Mouse (Mus musculus): ENCODE data around the gene Stum.

Gene Stum

DNA sequence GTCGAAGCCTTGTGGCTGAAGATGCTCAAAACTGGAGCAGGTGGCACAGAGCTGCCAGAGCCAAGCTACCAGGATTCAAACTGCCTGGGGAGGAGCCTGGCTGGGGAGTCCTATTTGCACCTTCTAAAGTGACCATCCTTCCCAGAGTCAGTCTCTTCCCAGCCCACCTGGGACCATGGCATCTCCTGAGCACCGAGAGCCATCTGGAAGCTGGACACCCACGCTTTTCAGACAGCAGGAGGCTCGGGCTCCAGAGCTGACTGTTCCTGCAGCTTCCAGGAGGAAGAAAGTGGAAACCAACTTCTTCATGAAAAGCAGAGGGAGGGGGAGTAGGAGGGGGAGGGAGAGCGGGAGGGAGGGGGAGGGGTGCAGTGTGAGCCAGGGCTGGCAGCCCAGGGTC is 17.7 kb downstream of the Stum start:
- H3K36me3 ChIP-seq (ENCODE audit: control insufficient read depth, insufficient read depth, low read length, poor library complexity, severe bottlenecking) = no peaks in the 10 kb centered on the region
- DNase-seq (ENCODE audit: low read depth, low spot score) = no peak
- H3K27me3 ChIP-seq (ENCODE audit: control insufficient read depth, insufficient read depth, low read length, poor library complexity, severe bottlenecking) = no peaks in the 10 kb centered on the region

DNA sequence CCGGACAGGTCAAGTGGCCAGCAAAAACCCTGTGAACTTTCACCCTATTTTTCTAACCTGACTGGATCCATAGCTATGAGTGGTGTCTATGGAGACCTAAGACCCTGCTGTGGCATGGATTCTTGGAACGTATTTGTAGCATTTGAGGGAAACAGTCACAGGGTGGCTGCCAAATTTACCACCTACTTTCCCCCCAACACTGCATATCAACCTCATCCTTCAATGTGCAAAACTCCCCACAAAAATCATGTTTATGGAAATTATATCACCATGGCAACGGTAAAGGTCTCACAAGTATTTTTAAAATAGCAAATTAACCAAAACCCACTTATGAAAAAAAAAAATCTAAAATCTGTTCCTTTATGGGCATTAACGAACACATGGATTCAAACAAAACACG is 18.9 kb downstream of the Stum start:
- Histone ChIP-seq H3K27me3 (ENCODE audit: control insufficient read depth, insufficient read depth, low read length, poor library complexity, severe bottlenecking) (no peaks in the 10 kb centered on the region), H3K36me3 (ENCODE audit: control insufficient read depth, insufficient read depth, low read length, poor library complexity, severe bottlenecking) (no peaks in the 10 kb centered on the region)
- no peak for DNase-seq (ENCODE audit: low read depth, low spot score)

DNA sequence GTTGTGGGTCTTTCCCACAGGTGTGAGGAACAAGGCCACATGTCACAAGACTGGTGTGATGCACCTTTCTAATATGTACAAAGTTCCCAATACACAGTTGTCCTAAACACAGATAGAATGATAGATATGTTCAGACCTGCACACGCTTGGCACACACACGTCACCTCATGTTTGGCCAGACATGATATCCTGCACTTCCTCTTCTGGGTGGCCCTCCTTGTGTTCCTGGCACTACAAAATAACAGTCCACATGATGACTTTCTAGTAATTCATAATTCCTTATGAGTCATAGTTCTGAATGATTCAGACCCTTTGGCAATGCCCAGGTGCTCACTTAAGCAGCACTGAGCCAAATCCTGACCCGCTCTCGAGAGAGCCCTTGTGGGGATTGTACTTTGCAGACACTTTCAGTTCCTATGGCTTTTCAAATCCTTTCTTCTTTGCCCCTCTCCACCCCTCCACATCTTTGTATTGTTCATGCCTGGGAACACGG is 20.3 kb downstream of the Stum start:
- no peaks in the 10 kb centered on the region for H3K27me3 ChIP-seq (ENCODE audit: control insufficient read depth, insufficient read depth, low read length, poor library complexity, severe bottlenecking)
- no peak for DNase-seq (ENCODE audit: low read depth, low spot score)
- H3K36me3 ChIP-seq (ENCODE audit: control insufficient read depth, insufficient read depth, low read length, poor library complexity, severe bottlenecking) = no peaks in the 10 kb centered on the region

DNA sequence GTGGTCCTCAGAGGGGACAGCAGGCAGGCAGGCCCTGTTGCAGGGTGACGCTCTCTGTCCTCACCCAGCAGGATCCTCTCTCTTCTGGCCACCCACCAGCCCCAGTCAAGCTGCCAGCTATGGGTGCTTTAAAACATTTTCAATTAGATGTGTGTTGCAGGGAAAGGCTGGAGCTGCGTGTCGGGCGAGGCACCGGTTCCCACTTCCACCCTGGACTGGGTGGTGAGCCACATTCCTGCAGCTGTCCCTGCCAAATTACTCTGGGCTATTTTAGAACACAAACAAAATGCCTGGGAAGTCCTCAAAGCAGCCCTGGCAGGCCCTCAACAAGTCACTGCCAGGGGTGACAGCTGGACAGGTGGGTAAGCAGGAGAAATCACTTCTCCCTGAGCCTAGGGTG is 20.9 kb downstream of the Stum start:
- H3K36me3 ChIP-seq (ENCODE audit: control insufficient read depth, insufficient read depth, low read length, poor library complexity, severe bottlenecking) = no peaks in the 10 kb centered on the region
- DNase-seq (ENCODE audit: low read depth, low spot score) = no peak

DNA sequence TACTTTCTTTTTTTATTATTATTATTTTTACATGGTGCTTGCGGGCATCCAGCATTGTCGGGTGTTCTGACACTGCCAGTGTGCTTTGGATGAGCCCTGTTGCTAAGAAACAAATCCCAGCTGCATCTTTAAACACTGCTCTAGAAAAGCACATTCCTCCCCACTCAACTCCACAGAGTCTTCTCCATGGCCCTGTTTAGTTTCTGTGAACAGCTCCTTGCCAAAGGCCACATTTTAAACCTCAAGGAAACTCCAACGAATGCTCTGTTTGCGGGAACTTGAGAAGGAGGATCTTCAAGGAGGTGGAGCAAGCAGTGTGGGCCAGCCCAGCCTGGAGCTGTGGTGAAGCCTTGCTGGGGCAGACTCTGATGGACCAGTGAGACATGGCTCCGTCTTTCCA is 22.6 kb downstream of the Stum start:
- Histone ChIP-seq H3K27me3 (ENCODE audit: control insufficient read depth, insufficient read depth, low read length, poor library complexity, severe bottlenecking) (no peaks in the 10 kb centered on the region), H3K36me3 (ENCODE audit: control insufficient read depth, insufficient read depth, low read length, poor library complexity, severe bottlenecking) (no peaks in the 10 kb centered on the region)
- no peak for DNase-seq (ENCODE audit: low read depth, low spot score)

More for the DNA sequence above, 20.9 kb downstream of the Stum start:
- H3K27me3 ChIP-seq (ENCODE audit: control insufficient read depth, insufficient read depth, low read length, poor library complexity, severe bottlenecking) = no peaks in the 10 kb centered on the region

DNA sequence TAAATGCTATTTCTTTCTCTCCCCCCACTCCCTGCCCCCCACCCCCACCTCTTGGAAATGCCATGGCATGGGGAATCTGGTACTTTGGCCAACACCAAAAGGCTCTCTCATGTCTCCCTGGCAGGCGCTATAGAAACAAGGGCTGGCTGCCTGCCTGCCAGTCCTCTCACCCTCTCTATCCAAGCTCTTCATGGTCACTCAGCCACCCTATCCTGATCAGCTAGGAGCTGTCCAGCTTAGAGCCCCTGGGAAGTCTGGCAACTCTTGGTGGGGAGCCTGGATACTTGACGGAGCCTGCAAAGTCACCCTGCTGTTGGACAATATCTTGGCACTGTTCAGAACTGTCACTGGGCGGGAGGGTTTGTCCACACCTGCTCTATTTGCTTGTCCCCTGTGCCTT is 24.6 kb downstream of the Stum start:
- H3K36me3 ChIP-seq (ENCODE audit: control insufficient read depth, insufficient read depth, low read length, poor library complexity, severe bottlenecking) = no peaks in the 10 kb centered on the region
- no peaks in the 10 kb centered on the region for H3K27me3 ChIP-seq (ENCODE audit: control insufficient read depth, insufficient read depth, low read length, poor library complexity, severe bottlenecking)
- no peak for DNase-seq (ENCODE audit: low read depth, low spot score)

DNA sequence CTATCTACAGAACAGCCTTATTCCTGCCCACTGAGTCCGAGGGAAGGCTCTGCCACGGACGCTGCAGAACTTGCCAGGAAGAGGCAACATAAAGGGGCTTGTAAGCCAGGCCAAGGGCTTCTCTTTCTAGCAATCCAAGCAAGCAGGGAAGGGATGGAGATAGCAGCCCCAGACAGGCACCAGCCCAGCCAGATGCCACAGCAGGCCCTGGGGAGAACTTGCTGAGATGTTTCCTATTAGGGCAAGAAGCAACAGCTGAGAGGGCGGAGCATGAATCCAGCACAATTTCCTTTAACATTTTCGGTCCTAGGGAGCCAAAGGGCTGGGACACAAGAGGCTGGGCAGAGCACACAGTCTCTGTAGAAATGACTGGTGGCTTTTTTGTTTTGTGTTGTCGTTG is 25.0 kb downstream of the Stum start:
- no peaks in the 10 kb centered on the region for H3K36me3 ChIP-seq (ENCODE audit: control insufficient read depth, insufficient read depth, low read length, poor library complexity, severe bottlenecking)
- H3K27me3 ChIP-seq (ENCODE audit: control insufficient read depth, insufficient read depth, low read length, poor library complexity, severe bottlenecking) = no peaks in the 10 kb centered on the region
- DNase-seq (ENCODE audit: low read depth, low spot score) = no peak

DNA sequence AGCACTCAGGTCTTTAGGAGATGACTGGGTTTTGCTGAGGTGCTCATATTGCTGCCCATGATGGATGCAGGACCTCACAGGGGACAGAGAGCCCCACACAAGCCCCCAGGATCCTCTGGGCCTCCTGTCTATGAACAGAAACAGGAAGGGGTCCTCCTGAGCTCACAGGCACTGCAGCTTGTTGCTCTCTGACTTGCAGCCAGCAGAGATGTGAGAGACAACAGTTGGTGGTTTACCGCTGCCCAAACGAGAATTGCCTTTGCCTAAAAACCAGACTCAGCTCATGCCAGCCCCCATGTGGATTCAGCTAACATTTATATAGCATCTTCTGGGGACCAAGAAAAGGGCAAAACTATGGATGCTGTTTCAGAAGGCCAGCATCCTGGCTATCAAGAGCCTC is 33.7 kb downstream of the Stum start:
- H3K27me3 ChIP-seq (ENCODE audit: control insufficient read depth, insufficient read depth, low read length, poor library complexity, severe bottlenecking) = no peaks in the 10 kb centered on the region

DNA sequence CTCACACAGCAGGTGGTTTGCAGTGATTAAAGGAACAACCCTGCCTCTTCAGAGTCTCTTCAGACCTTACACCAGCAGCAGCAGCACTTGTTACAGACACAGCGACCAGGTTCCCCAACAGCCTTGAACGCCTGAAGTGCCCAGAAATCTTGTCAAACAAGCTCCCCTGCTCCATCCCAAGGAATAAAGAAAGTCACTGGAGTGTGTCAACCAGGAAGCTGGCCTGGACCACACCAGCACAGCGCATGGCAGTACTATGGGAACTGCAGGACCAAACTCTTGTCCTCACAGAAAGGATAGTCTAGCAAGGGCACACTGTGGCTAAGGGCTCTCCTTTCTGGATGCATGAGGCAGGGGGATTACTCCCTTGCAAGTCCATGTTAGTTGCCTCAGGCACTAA is 38.9 kb downstream of the Stum start:
- no peaks in the 10 kb centered on the region for H3K27me3 ChIP-seq (ENCODE audit: control insufficient read depth, insufficient read depth, low read length, poor library complexity, severe bottlenecking)
- DNase-seq (ENCODE audit: low read depth, low spot score) = no peak
- H3K36me3 ChIP-seq (ENCODE audit: control insufficient read depth, insufficient read depth, low read length, poor library complexity, severe bottlenecking) = no peaks in the 10 kb centered on the region

More for the DNA sequence above, 33.7 kb downstream of the Stum start:
- no peaks in the 10 kb centered on the region for H3K36me3 ChIP-seq (ENCODE audit: control insufficient read depth, insufficient read depth, low read length, poor library complexity, severe bottlenecking)
- DNase-seq (ENCODE audit: low read depth, low spot score) = no peak

DNA sequence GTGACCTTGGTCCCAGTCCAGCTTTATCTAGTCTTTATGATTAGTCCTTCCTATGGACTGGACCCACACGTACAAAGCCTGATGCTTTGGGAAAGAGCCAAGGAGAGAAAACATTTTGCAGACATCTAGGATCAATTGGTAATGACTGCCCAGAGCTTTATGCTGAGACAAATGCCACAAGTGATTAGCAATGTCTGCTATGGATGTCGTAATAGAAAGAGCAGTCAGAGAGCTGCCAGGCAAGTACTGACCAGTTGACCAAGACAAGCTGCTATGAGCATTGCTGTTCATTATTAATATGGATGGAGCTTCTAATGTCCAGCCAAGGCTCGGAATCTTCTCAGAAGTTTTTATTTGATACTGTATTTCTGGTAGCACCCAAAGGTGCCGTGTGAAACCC is 43.8 kb downstream of the Stum start:
- H3K27me3 ChIP-seq (ENCODE audit: control insufficient read depth, insufficient read depth, low read length, poor library complexity, severe bottlenecking) = no peaks in the 10 kb centered on the region

DNA sequence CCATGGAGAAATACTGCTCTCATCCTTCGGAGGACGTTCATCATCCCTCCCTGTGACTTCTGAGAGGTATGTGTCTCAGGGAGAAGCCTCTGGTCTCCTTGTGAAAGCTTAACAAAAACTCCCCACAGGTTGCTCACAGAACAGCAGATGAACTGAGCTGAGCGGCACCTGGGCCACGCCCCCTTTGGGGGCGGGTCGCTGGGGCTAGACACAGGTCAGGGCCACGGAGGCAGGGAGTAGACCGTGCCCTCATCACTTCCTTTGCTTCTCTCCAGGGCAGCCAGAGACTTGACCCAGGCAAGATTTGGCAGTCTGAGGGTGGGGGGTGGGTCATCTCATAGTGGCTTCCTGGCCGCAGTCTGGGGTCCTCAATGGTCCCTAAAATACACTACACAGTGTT is 48.4 kb downstream of the Stum start:
- no peaks in the 10 kb centered on the region for H3K27me3 ChIP-seq (ENCODE audit: control insufficient read depth, insufficient read depth, low read length, poor library complexity, severe bottlenecking)
- DNase-seq (ENCODE audit: low read depth, low spot score) = peak; percentile 61
- H3K36me3 ChIP-seq (ENCODE audit: control insufficient read depth, insufficient read depth, low read length, poor library complexity, severe bottlenecking) = no peaks in the 10 kb centered on the region

More for the DNA sequence above, 43.8 kb downstream of the Stum start:
- DNase-seq (ENCODE audit: low read depth, low spot score) = no peak
- no peaks in the 10 kb centered on the region for H3K36me3 ChIP-seq (ENCODE audit: control insufficient read depth, insufficient read depth, low read length, poor library complexity, severe bottlenecking)

DNA sequence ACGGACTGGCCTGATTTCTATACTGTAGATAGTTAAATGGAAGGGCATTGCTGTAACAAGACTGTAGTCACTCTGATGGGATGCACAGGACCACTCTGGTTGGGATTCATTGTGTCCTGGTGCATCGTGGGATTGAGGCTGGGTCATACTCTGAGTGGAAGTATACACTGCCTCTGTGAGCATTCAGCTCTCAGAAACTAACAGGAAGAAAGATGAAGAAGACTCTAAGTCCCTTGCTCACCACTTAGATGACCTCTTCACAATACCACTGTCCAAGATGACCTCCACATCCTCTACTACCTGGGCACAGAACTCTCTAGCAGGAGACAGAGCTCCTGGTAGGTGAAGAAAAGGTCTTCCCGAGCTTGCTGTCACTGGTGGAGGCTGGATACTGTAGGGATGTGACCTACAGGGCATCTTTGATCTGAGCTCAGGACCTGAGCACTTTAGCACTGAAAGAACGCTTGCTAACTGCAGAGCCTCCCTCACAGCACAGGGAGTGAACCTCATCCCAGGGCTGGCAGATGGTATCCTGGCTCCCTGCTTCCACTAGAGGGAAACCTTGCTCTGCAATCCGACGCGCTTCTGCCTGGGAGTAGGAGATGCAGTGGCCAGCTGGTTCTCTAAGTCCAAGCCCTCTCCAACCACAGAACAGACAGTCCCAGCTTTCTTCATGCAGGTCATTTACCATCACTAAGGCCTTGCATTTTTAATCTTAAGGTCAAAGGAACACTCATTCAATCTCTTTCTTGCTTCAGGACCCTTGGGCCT is 49.3 kb downstream of the Stum start:
- peak; percentile 76 for DNase-seq (ENCODE audit: low read depth, low spot score)
- H3K36me3 ChIP-seq (ENCODE audit: control insufficient read depth, insufficient read depth, low read length, poor library complexity, severe bottlenecking) = no peaks in the 10 kb centered on the region
- H3K27me3 ChIP-seq (ENCODE audit: control insufficient read depth, insufficient read depth, low read length, poor library complexity, severe bottlenecking) = no peaks in the 10 kb centered on the region

DNA sequence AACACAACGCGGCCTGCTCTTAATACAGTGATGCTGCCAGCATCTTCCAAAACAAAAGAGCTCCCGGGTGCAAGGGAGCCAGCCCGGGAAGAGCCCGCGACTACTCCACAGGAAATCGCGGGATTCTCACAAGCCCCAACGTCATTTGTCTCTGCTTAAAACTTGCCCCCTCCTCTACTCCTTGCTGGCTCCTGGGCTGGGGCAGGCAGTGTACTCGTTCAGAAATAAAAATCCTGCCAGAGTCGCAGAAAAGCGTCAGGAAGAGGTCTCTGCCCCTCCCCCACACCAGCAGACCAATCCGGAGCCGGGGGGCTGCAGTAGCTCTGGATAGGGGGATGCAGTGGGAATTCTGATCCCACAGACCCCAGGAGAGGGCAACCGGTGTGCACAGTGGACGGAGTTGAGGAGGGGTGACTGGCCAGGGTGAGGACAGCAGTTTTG is 50.2 kb downstream of the Stum start:
- Histone ChIP-seq H3K36me3 (ENCODE audit: control insufficient read depth, insufficient read depth, low read length, poor library complexity, severe bottlenecking) (no peaks in the 10 kb centered on the region), H3K27me3 (ENCODE audit: control insufficient read depth, insufficient read depth, low read length, poor library complexity, severe bottlenecking) (no peaks in the 10 kb centered on the region)
- no peak for DNase-seq (ENCODE audit: low read depth, low spot score)

DNA sequence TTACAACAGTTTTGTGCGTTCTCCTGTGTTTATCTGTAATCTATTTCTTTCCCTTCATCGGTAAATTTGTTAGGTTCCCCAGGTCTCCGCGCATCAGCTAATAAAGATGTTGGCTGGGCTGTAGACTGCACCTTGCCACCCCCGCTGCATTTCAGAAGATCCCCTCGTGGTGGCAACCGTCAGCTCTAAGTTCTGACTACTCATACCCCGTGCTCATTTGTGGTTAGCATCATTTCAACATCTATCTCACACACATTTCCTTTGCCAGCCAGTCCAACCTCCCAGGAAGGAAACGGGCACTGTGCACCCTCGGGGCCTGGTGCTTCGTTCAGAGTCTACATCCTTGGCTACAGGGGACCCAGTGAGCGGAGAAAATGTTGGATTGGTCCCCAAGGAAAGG is 51.5 kb downstream of the Stum start:
- Histone ChIP-seq H3K27me3 (ENCODE audit: control insufficient read depth, insufficient read depth, low read length, poor library complexity, severe bottlenecking) (no peaks in the 10 kb centered on the region), H3K36me3 (ENCODE audit: control insufficient read depth, insufficient read depth, low read length, poor library complexity, severe bottlenecking) (no peaks in the 10 kb centered on the region)
- peak; percentile 83 for DNase-seq (ENCODE audit: low read depth, low spot score)

DNA sequence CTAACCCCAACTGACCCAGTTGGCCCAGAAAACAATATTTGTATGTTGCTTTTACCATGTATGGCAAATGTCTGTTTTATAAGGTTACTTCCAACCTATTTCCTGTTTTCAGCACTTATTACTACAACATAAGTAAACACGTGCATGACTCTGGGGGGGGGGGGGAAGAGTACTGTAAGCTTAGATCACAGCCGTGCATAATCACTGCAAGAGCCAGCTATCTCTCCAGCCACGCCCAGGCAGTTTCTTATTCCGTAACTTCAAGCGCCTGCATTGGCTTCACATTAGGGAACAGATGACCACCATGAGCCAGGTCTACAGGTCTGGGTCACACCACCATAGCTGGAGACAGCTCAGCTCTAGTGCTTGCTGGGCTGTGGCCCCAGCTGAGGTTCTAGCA is 53.5 kb downstream of the Stum start:
- Histone ChIP-seq H3K27me3 (ENCODE audit: control insufficient read depth, insufficient read depth, low read length, poor library complexity, severe bottlenecking) (no peaks in the 10 kb centered on the region), H3K36me3 (ENCODE audit: control insufficient read depth, insufficient read depth, low read length, poor library complexity, severe bottlenecking) (no peaks in the 10 kb centered on the region; the same call in 1 of the 2 replicates)
- no peak for DNase-seq (ENCODE audit: low read depth, low spot score)

DNA sequence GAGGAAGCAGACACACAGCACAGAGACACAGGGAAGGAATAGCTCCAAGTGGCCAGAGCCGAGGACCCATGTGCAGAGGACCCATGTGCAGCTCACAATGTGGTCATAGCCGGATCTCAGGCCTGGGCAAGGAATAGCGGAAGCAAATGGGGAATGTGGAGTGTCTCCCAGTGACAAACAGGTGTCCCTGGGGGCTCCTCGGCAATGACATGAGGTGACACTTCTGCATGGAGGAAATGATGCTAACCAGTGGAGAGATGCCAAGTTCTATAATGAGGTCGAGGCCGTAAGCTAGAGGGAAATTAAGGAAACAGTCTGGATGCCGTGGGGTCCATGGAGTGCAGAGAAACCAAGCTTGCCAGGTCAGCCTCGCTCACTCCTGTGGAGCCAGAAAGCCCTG is 54.4 kb downstream of the Stum start:
- no peak for DNase-seq (ENCODE audit: low read depth, low spot score)
- Histone ChIP-seq H3K36me3 (ENCODE audit: control insufficient read depth, insufficient read depth, low read length, poor library complexity, severe bottlenecking) (no peaks in the 10 kb centered on the region; the same call in 1 of the 2 replicates), H3K27me3 (ENCODE audit: control insufficient read depth, insufficient read depth, low read length, poor library complexity, severe bottlenecking) (no peaks in the 10 kb centered on the region)

Measured in splenic B cell, adult 2 months (primary cell).